In the genomic region with DNA sequence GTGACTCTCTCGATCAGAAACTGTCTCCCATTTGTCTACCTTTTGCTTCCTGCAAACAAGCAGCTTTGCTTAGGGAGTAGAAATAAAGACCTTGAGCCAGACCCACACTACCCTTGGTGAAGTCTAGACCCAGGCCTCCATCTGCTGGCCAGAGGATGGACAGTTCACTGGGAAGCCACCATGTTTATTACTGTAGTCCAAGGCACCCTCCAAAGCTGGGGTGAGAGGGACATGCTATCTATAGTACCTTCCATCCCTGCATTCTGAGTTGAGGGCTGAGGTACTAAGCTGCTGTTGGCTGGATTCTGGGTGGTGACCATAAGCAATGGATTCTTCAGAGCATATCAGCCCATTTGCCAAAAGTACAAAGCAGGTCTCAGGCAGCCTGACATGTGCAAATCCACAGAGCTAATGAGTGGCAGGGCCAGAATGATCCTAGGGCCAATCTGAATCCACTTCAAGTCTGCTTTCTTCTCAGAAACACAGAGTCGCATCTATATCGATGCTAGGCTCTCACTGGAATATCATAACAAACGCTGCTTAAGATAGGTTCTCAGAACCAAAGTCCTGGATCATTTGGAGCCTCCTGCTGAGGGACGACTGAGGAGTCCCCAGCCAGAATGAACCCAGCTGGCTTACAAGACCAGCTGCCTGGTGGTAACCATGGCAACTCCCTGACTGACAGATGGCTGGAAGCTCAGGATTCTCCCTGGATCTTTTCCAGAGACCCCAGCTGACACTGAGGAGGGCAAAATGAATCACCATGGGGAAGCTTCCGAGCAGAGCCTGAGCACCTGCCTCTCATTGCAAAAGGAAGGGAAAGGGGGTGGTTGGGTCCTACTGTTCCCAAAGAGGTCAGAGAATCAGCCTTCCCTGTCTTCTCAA, we compare ENCODE assay signal across 10 mouse cellular contexts. TPM values are rescaled to one million over a fixed set of nuclear protein-coding genes. Genes with fewer than 3 reads are reported as not detected.
DNase-seq lines count a peak whose midpoint lies in the region; ATAC-seq lines count a peak whose summit lies in the region.
"Had no signal": no experiment of that assay in that cellular context is flagged by ENCODE, and none has a peak within 500 bp of the region (broad histone marks: within the 10 kb centered on the region; RNA-seq: fewer than 3 reads in every experiment).

No protein-coding gene starts in this region.

- no peak overlapping the region for H3K4me3 ChIP-seq in hindbrain, embryonic 10.5 days
- no peak overlapping the region for H3K4me3 ChIP-seq in limb, embryonic 12.5 days (replicated peaks)

- peak; percentile 17 to 33 for DNase-seq in kidney, postnatal 4 days
- no peak for DNase-seq in kidney, adult 18-20 months
- peak; percentile 88 for DNase-seq in embryo, embryonic 10 days (ENCODE audit: low spot score)
- DNase-seq in hindbrain, embryonic 10.5 days (ENCODE audit: low spot score), result peak; percentile 87
- peak; percentile 58 for DNase-seq in telencephalon, adult 2 months (ENCODE audit: low read depth, low spot score)
- DNase-seq in kidney, adult 9 months, result no peak
- no peak for DNase-seq in lung, adult 18-20 months

- no peaks in the 10 kb centered on the region for H3K36me3 ChIP-seq in hindbrain, embryonic 10.5 days
- H3K36me3 ChIP-seq in limb, embryonic 12.5 days, result no peaks in the 10 kb centered on the region
- H3K36me3 ChIP-seq: G1E had no signal

- H3K4me2 ChIP-seq in limb, embryonic 12.5 days, result no peak overlapping the region

- no peak; the same call in 1 of the 2 replicates for ATAC-seq in limb, embryonic 12.5 days (ENCODE audit: insufficient number of reproducible peaks, insufficient read depth, low FRiP score, low TSS enrichment, low read depth)

- H3K4me1 ChIP-seq in hindbrain, embryonic 10.5 days (replicated peaks), result peaks cover 60% of the 10 kb centered on the region
- H3K4me1 ChIP-seq in limb, embryonic 12.5 days (replicated peaks), result peaks cover 31% of the 10 kb centered on the region

- H3K27me3 ChIP-seq in hindbrain, embryonic 10.5 days (ENCODE audit: insufficient read depth, poor library complexity, severe bottlenecking), result peaks cover 3% of the 10 kb centered on the region; the same call in 1 of the 2 replicates
- peaks cover 4% of the 10 kb centered on the region; the same call in 1 of the 2 replicates for H3K27me3 ChIP-seq in limb, embryonic 12.5 days

- WGBS in hindbrain, embryonic 10.5 days, result 15% methylated on average over 6 of the region's 6 CpGs
- WGBS in limb, embryonic 12.5 days, result 29% methylated on average over 6 of the region's 6 CpGs

- H3K27ac ChIP-seq in hindbrain, embryonic 10.5 days, result peak overlapping the region; percentile 86
- 0 out of 2 replicates have a peak overlapping the region, but pooled peaks have one; percentile 29 for H3K27ac ChIP-seq in limb, embryonic 12.5 days

- H3K9ac ChIP-seq in limb, embryonic 12.5 days (replicated peaks), result no peak overlapping the region

- H3K9me3 ChIP-seq in hindbrain, embryonic 10.5 days, result no peaks in the 10 kb centered on the region
- H3K9me3 ChIP-seq in limb, embryonic 12.5 days, result no peaks in the 10 kb centered on the region

RNA-seq across cellular contexts. Expression of a gene that starts 59.6 kb away (rescaled TPM):
- 0.86 and 1.7 TPM in 2 replicates for polyA plus RNA-seq in hindbrain, embryonic 10.5 days (2016; fragmentation: Nextera tagmentation; extraction: Ambion mirVana)
- polyA plus RNA-seq in limb, embryonic 12.5 days (2016; fragmentation: Nextera tagmentation; extraction: Ambion mirVana), result 0.23 and 0.40 TPM in 2 replicates
- polyA plus RNA-seq: G1E; small intestine, adult 2 months had no signal

Comparison
In these comparisons a context has a peak if more than half of its experiments do, and no peak if none do; other contexts are left out.
1. DNase-seq: peak in kidney, postnatal 4 days (2 of 2), embryo, embryonic 10 days (single experiment), hindbrain, embryonic 10.5 days (single experiment) and telencephalon, adult 2 months (single experiment); none in kidney, adult 18-20 months (single experiment), kidney, adult 9 months (single experiment) and lung, adult 18-20 months (0 of 2).